Mouse (Mus musculus) brain, embryonic 14.5 days (tissue): ENCODE measurements around the gene Gstcd.

Experiments used
- CTCF ChIP-seq: fragments of 200-500 bp; IDR thresholded peaks from 2 replicates; pipeline ENCODE4 v1.5.1; 2012; ENCODE audit warnings: inconsistent platforms, mild to moderate bottlenecking, moderate library complexity, borderline replicate concordance; ENCODE audit not compliant: insufficient read depth, insufficient read length; ENCODE audit errors: extremely low read depth
- POLR2A ChIP-seq: fragments of 200-500 bp; IDR thresholded peaks from 2 replicates; pipeline ENCODE4 v1.6.1; 2012; ENCODE audit warnings: mild to moderate bottlenecking, inconsistent platforms, borderline replicate concordance; ENCODE audit not compliant: poor library complexity, insufficient read depth, insufficient read length, severe bottlenecking; ENCODE audit errors: extremely low read depth

DNA sequence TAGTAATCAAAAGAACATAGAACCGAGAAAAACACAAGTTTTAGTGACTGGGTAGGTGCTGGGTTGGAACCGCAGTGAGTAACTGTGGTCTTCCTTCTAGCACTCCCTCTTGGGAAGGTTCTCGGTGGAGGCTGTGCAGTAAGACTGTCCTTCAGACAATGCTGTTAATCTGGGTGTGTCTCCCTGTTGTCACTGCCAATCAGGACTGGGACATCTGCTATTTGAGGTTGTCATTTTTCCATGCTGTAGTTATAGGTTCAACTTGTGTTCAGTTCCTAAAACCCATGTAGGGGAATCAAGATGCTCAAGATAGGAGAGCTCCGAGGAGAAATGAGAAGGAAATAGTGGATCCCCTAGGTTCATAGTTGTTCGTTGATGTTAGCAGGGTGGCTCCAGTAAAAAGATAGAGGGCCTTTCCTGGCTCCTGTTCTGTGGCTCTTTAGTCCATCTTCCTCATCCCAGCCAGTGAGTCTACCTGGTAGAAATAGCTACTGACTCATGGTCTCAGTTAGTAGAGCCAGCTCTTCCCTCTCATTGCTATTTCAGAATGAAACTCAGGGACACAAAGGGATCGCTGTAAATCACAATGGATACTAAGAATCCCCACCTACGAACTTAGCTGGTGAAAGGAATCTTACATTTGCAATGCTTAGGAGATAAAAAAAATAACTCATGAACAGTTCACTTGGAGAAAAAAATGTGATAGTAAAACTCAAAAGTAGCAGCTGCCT is 129.0 kb downstream of the Gstcd start:
- TF ChIP-seq CTCF (no peak), POLR2A (no peak)
